Mouse (Mus musculus) adipose tissue, adult 10 weeks (tissue): ENCODE data around the gene Gm6205. TPM values are rescaled to one million over a fixed set of nuclear protein-coding genes. Genes with fewer than 3 reads are reported as not detected.

ENCODE experiments used
- polyA plus RNA-seq: library from polyadenylated mRNA; stranded (reverse); fragments of 350-450 nt; fragmentation: Illumina TruSeq; extraction: RNeasy Lipid Tissue Mini Kit (QIAGEN cat#74804); gene quantifications from one replicate; pipeline ENCODE4 v1.2.3, GENCODE M21; 2014; ENCODE audit warnings: low read depth, low replicate concordance

The Gm6205 gene
- polyA plus RNA-seq: not detected

DNA sequence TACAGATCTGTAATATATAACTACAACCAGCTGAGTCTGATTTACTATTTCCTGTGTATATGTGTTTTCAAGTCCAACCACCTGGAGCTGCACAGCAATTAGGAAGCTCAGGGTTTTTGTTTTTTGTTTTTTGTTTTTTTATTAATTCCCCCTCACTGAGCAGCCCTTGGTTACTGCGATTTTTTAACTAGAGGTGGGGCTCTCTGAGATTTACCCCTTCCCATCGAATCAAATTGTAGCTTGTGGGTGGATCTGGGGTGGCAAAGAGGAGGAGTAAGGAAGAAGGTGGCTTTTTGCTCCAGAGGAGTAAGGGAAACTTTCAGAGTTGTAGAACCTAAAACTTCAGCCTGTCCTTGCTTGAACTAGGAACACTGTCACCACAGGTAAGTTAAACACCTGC lies at the start of gene Gm6205:
TSS of gene Gm6205 (plus strand) at position 301 of the 400 bp plus-strand sequence.

DNA sequence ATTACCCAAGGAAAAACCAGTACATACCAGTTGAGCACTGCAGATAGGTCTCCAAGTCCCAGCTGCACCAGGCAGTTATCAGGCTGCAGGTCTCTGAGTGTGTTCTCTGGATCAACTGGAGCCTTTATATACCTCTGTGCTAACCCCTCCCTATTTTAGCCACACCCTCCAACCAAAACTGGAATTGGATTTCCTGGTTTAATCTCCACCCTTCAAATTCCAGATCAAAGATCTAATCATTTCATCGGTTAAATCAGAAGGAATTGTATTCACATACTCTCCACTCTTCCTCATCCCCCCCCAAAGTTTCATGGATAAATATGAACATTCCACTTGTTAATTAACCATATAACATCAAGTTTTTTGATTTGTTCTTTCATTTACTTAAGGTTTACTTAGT lies 31.9 kb upstream of the Gm6205 start, which contains the start of gene Gm3147:
TSS of gene Gm3147 (minus strand) at position 101 of the 400 bp plus-strand sequence.

DNA sequence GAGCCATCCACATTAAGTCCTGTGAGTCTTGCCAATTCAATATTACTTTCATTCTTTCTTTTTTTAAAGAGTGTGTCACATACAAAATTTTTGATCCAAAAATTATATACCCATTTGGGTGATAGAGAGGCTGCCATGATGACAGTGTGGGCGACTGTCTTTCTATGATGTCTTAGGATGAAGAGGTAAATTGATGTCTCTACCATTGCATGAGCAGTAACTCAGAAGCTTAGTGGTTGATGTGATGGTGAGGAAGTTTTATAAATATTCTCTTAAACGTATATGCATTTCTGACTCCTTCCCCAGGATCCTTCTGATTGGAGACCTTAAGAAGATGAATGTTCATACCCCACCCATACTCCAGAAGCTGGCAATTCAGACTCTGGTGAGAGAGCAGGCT lies 24.5 kb upstream of the Gm6205 start, which contains the start of gene Gm6509:
TSS of gene Gm6509 (plus strand) at position 301 of the 400 bp plus-strand sequence.

Other genes starting within 250 kb of the Gm6205 start
- gene Gm7682, start 202.6 kb upstream of the Gm6205 start, polyA plus RNA-seq: not detected
- not detected for gene Gm3139, start 122.1 kb upstream of the Gm6205 start, polyA plus RNA-seq
- not detected for gene Gm3147, start 32.0 kb upstream of the Gm6205 start, polyA plus RNA-seq
- gene Gm6509, start 24.4 kb upstream of the Gm6205 start, polyA plus RNA-seq: not detected
- not detected for gene Gm3183, start 217.1 kb downstream of the Gm6205 start, polyA plus RNA-seq